Mouse (Mus musculus) mesoderm, embryonic 11.5 days (tissue): ENCODE measurements around the gene Olfr1051.
"Not testable (repeated sequence)": the region's sequence is repeated elsewhere in the genome, so short reads cannot be mapped to it uniquely, and the experiment has no call there.

ENCODE experiments used
- DNase-seq: peaks from one replicate; pipeline ENCODE4 v3.0.0-alpha.2; 2012; ENCODE audit warnings: low read depth, low spot score

Gene Olfr1051

DNA sequence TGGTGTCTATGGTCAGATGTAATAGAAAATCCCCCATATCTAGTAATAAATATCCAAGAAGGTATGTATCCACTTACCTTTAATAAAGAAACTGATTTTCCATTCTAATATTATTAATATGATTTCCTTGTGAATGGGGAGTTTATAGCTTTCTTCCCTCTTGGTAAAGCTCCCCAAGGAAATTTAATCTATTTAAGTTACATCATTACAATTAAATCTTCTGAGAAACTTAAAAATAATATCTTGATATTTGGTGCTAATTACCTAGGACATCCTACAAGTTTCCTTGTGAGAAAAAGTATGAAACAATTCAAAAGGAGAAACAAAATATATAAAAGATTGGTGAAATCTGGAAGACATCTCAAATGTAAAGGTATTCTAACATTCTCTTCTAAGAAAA, at the start of gene Olfr1051:
Gene Olfr1051, minus strand, starts transcription at position 101 of the 400 bp plus-strand sequence.
- not testable (repeated sequence) for DNase-seq

DNA sequence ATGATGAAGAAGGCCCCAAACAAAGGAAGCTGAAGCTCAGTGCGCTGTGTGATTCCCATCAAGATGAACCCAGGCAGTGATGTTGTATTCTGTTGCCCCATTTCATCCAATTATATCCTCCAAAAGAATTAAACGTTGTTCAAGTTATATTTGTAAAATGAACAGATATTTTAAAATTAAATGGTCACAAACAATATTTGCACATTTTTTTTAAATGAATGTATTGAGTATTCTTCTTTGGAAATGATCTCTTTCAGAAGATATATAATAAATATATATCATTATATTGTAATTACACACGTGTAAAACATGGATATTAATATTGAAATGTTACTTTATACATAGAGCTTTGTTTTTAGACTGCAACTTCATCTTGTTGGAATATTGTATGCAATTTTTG, 36.3 kb upstream of the Olfr1051 start, which contains the start of gene Olfr1053:
Gene Olfr1053, minus strand, starts transcription at position 101 of the 400 bp plus-strand sequence.
- no peak for DNase-seq

DNA sequence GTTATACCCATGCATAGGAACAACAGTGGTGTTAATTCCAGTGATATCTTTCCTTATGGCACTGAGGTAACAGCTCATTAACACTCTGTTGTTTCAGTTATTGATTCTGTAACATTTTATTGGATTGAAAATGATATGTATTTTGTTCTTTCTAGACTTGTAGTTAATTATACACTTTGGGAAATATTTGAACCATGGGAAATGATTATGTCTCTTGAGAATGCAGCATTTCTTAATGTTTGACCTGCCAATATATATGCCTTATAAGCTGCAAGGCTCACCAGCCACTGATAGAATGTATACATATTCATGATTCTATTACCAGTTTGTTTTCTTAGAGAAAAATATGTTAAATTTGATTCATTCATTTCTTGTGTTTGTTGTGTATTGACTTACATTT, 13.3 kb upstream of the Olfr1051 start, which contains the start of gene Olfr1052:
Gene Olfr1052, plus strand, starts transcription at position 301 of the 400 bp plus-strand sequence.
- no peak for DNase-seq

DNA sequence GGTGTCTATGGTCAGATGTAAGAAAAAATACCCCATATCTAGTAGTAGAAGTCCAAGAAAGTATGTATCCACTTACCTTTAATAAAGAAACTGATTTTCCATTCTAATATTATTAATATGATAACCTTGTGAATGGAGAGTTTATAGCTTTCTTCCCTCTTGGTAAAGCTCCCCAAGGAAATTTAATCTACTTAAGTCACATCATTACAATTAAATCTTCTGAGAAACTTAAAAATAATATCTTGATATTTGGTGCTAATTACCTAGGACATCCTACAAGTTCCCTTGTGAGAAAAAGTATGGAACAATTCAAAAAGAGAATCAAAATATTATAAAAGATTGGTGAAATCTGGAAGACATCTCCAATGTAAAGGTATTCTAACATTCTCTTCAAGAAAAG, 20.7 kb downstream of the Olfr1051 start, which contains the start of gene Olfr1049:
Gene Olfr1049, minus strand, starts transcription at position 101 of the 400 bp plus-strand sequence.
- not testable (repeated sequence) for DNase-seq

DNA sequence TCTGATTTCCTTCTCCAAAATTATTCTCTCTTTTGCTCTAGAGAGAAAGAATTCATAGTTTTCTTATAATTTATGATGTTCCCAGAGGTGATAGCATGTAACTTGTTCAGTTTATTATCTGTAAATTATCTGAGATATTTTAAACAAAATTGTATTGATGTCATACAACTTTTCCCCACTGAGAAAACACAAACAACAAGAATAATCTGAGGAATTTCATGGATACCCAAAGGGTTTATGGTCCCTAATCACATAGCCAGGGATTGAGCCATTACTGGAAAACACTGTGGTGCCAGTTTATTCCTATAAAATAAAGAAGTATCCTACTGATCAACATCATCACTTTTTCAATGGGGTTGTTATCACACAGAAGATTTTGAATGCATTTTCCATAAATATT, 38.7 kb downstream of the Olfr1051 start, which contains the start of gene Olfr1048:
Gene Olfr1048, minus strand, starts transcription at position 101 of the 400 bp plus-strand sequence.
- no peak for DNase-seq

DNA sequence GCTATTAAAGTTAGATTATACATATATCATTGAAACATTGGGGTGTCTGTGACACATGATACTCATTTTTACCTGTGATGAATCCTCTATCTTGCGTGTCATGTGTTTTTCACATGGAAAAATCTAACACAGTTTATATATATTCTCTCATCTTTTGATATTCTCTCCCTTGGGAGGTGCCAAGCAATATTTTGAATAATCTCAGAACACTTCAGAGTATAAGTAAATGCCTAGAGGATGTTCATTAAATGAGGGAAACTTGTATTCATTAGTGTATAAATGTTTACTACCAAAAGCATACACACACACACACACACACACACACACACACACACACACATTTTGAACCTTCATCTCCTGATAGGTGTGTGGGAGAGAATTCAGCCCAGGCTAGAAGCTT, 47.6 kb downstream of the Olfr1051 start, which contains the start of gene Olfr1047:
Gene Olfr1047, minus strand, starts transcription at position 101 of the 400 bp plus-strand sequence.
- no peak for DNase-seq
